Mouse (Mus musculus): Measurements from ENCODE around the gene Zkscan4. TPM values are rescaled to one million over a fixed set of nuclear protein-coding genes. Genes with fewer than 3 reads are reported as not detected.
A peak's percentile ranks its signal among the peaks of the same experiment; 100 is the strongest.
"Not testable (repeated sequence)": the region's sequence is repeated elsewhere in the genome, so short reads cannot be mapped to it uniquely, and the experiment has no call there.

Zkscan4 gene
- 1 to 10 TPM; 4.4 to 6.8 TPM for total RNA-seq (2021)
- long read RNA-seq, experiment 1, partial matches to known transcripts: 2 of 6 reads
- long read RNA-seq, experiment 1, other reads (novel, unspliced or antisense): 0 of 6 reads
- long read RNA-seq, experiment 2, transcript Zkscan4-201 (3 exons, 2,400 nt): major isoform, 5 of 7 reads
- long read RNA-seq, experiment 2, partial matches to known transcripts: 2 of 7 reads
- long read RNA-seq, experiment 2, other reads (novel, unspliced or antisense): 0 of 7 reads

- TF ChIP-seq CTCF (IDR thresholded peaks at IDR 0.05): peak; percentile 7
- DNase-seq (ENCODE audit: extremely low spot score in 1 of 2, low spot score in 2 of 2): peak; percentile 69
- Histone ChIP-seq H3K27ac (peak within 1 kb of the TSS; percentile 87), H3K4me3 (peak within 1 kb of the TSS; percentile 66)
- intact Hi-C loops (cut with DNase I): loop anchor here (1.0 to 5.0 kb wide), 3 partner anchors 26 to 53 kb away; partner anchors contain the start of genes Zkscan8 and Zscan26
Measured at GRCm38 (mm10) chr13:21478759-21479670, at the start of gene Zkscan4, which contains the start of gene Gm10065. Gene Zkscan4, plus strand, starts transcription at chr13:21478907. Gene Gm10065, minus strand, starts transcription at chr13:21479441.

GRCm38 (mm10) chr13:21435476-21435875 lies 43.2 kb upstream of the Zkscan4 start:
- DNase-seq (ENCODE audit: extremely low spot score in 1 of 2, low spot score in 2 of 2): no peak
- TF ChIP-seq CTCF (IDR thresholded peaks at IDR 0.05): no peak
- no peak overlapping the region for H3K27ac ChIP-seq
- H3K4me3 ChIP-seq: no peak overlapping the region
- intact Hi-C loops (cut with DNase I): no loop called here

- intact Hi-C loops (cut with DNase I): loop anchor here (2.0 kb wide), 1 partner anchor 32 kb away; no protein-coding TSS in a partner anchor
Measured at GRCm38 (mm10) chr13:21440503-21441206, 38.1 kb upstream of the Zkscan4 start, which contains the start of gene Pgbd1. Gene Pgbd1, minus strand, starts transcription at chr13:21441058.

GRCm38 (mm10) chr13:21441207-21441572 lies 37.5 kb upstream of the Zkscan4 start:
- no peak for DNase-seq (ENCODE audit: extremely low spot score in 1 of 2, low spot score in 2 of 2)
- intact Hi-C loops (cut with DNase I): loop anchor here (2.0 kb wide), 1 partner anchor 32 kb away; no protein-coding TSS in a partner anchor
- Histone ChIP-seq H3K27ac (peak overlapping the region; percentile 79; the same call in 1 of the 2 replicates), H3K4me3 (peak overlapping the region; percentile 51)
- no peak for TF ChIP-seq CTCF (IDR thresholded peaks at IDR 0.05)

More at GRCm38 (mm10) chr13:21440503-21441206, 38.1 kb upstream of the Zkscan4 start, which contains the start of gene Pgbd1:
- Histone ChIP-seq H3K4me3 (peak within 1 kb of the TSS; percentile 51), H3K27ac (peak within 1 kb of the TSS; percentile 79)
- peak; percentile 66 for DNase-seq (ENCODE audit: extremely low spot score in 1 of 2, low spot score in 2 of 2)
- peak; percentile 23 for TF ChIP-seq CTCF (IDR thresholded peaks at IDR 0.05)

GRCm38 (mm10) chr13:21446796-21447195 lies 31.9 kb upstream of the Zkscan4 start:
- H3K4me3 ChIP-seq: no peak overlapping the region
- no peak for DNase-seq (ENCODE audit: extremely low spot score in 1 of 2, low spot score in 2 of 2)
- intact Hi-C loops (cut with DNase I): no loop called here
- no peak for TF ChIP-seq CTCF (IDR thresholded peaks at IDR 0.05)
- no peak overlapping the region for H3K27ac ChIP-seq

- DNase-seq (ENCODE audit: extremely low spot score in 1 of 2, low spot score in 2 of 2): no peak
- no peak for TF ChIP-seq CTCF (IDR thresholded peaks at IDR 0.05)
- intact Hi-C loops (cut with DNase I): no loop called here
- Histone ChIP-seq H3K27ac (no peak overlapping the region), H3K4me3 (no peak overlapping the region)
Measured at GRCm38 (mm10) chr13:21447856-21448614, 30.7 kb upstream of the Zkscan4 start.

- Histone ChIP-seq H3K27ac (peak overlapping the region; percentile 90), H3K4me3 (peak overlapping the region; percentile 70)
- DNase-seq (ENCODE audit: extremely low spot score in 1 of 2, low spot score in 2 of 2): no peak
- intact Hi-C loops (cut with DNase I): loop anchor here (1.0 kb wide), 4 partner anchors 25 to 91 kb away; partner anchors contain the start of genes Zkscan3, Zkscan4 and Zscan12
- no peak for TF ChIP-seq CTCF (IDR thresholded peaks at IDR 0.05)
Measured at GRCm38 (mm10) chr13:21453042-21453441, 25.7 kb upstream of the Zkscan4 start.

- intact Hi-C loops (cut with DNase I): loop anchor here (1.0 kb wide), 4 partner anchors 25 to 91 kb away; partner anchors contain the start of genes Zkscan3, Zkscan4 and Zscan12
- peak; percentile 82 to 84 for DNase-seq (ENCODE audit: extremely low spot score in 1 of 2, low spot score in 2 of 2)
- peak within 1 kb of the TSS; percentile 90 for H3K27ac ChIP-seq
- peak within 1 kb of the TSS; percentile 70 for H3K4me3 ChIP-seq
- no peak for TF ChIP-seq CTCF (IDR thresholded peaks at IDR 0.05)
Measured at GRCm38 (mm10) chr13:21453449-21453848, 25.3 kb upstream of the Zkscan4 start, which contains the start of gene Zscan26. Gene Zscan26, minus strand, starts transcription at chr13:21453730.

- intact Hi-C loops (cut with DNase I): no loop called here
- TF ChIP-seq CTCF (IDR thresholded peaks at IDR 0.05): no peak
- Histone ChIP-seq H3K27ac (no peak overlapping the region), H3K4me3 (peak overlapping the region; percentile 70; the same call in 1 of the 2 replicates)
- no peak for DNase-seq (ENCODE audit: extremely low spot score in 1 of 2, low spot score in 2 of 2)
Measured at GRCm38 (mm10) chr13:21454133-21454532, 24.6 kb upstream of the Zkscan4 start.

GRCm38 (mm10) chr13:21456347-21456746 lies 22.4 kb upstream of the Zkscan4 start:
- no peak overlapping the region for H3K4me3 ChIP-seq
- intact Hi-C loops (cut with DNase I): no loop called here
- no peak overlapping the region for H3K27ac ChIP-seq
- TF ChIP-seq CTCF (IDR thresholded peaks at IDR 0.05): no peak
- no peak for DNase-seq (ENCODE audit: extremely low spot score in 1 of 2, low spot score in 2 of 2)

- H3K27ac ChIP-seq; intact Hi-C loops (cut with DNase I); H3K4me3 ChIP-seq; DNase-seq (ENCODE audit: extremely low spot score in 1 of 2, low spot score in 2 of 2): not testable (repeated sequence)
Measured at GRCm38 (mm10) chr13:21462516-21462915, 16.2 kb upstream of the Zkscan4 start.

Measured in left cerebral cortex, adult 2 months (tissue).